Mouse (Mus musculus) urinary bladder, adult 18-20 months (tissue): ENCODE results near the gene Slc11a2.
"Not testable (repeated sequence)": the region's sequence is repeated elsewhere in the genome, so short reads cannot be mapped to it uniquely, and the experiment has no call there.

ENCODE experiments used
- DNase-seq, 2 experiments: peaks; one replicate each; pipeline ENCODE4 v3.0.0; 2022; ENCODE audit warnings: low spot score in 2 of 2, mixed read lengths in 2 of 2

Slc11a2 gene

GRCm38 (mm10) chr15:100352711-100353250, 72.1 kb downstream of the Slc11a2 start, which contains the start of the genes Methig1 and Mettl7a2:
TSS of gene Methig1 (plus strand) at chr15:100353149.
TSS of gene Mettl7a2 (plus strand) at chr15:100353200.
- no peak for DNase-seq

GRCm38 (mm10) chr15:100351501-100352060, 73.3 kb downstream of the Slc11a2 start:
- no peak for DNase-seq

- no peak for DNase-seq
Observed at GRCm38 (mm10) chr15:100349496-100349895, 75.4 kb downstream of the Slc11a2 start.

GRCm38 (mm10) chr15:100346761-100347160, 78.1 kb downstream of the Slc11a2 start:
- DNase-seq: no peak

GRCm38 (mm10) chr15:100345484-100345883, 79.4 kb downstream of the Slc11a2 start:
- no peak for DNase-seq

GRCm38 (mm10) chr15:100341314-100341980, 83.4 kb downstream of the Slc11a2 start:
- not testable (repeated sequence) for DNase-seq
